Mouse (Mus musculus) ovary, postnatal 10 days (tissue): ENCODE data around the gene Slc39a3.
"Not testable (repeated sequence)": the region's sequence is repeated elsewhere in the genome, so short reads cannot be mapped to it uniquely, and the experiment has no call there.

Experiments
- DNase-seq: peaks from one replicate; pipeline ENCODE4 v3.0.0; 2022; ENCODE audit warnings: low spot score

The Slc39a3 gene

GRCm38 (mm10) chr10:81036988-81037580 lies at the start of gene Slc39a3:
Slc39a3 (minus strand) TSS chr10:81037426.
- DNase-seq = peak; percentile 99

- DNase-seq = no peak
These were observed 49.8 kb upstream of the Slc39a3 start for GRCm38 (mm10) chr10:81087021-81087420.

GRCm38 (mm10) chr10:81082168-81082960 lies 45.1 kb upstream of the Slc39a3 start:
- peak; percentile 40 for DNase-seq

- DNase-seq = no peak
These were observed 42.9 kb upstream of the Slc39a3 start for GRCm38 (mm10) chr10:81080008-81080655.

GRCm38 (mm10) chr10:81077916-81078315 lies 40.7 kb upstream of the Slc39a3 start:
- DNase-seq = no peak

GRCm38 (mm10) chr10:81076356-81076755 lies 39.1 kb upstream of the Slc39a3 start:
- no peak for DNase-seq

- DNase-seq = no peak
These were observed 38.5 kb upstream of the Slc39a3 start for GRCm38 (mm10) chr10:81075734-81076133.

- no peak for DNase-seq
These were observed 36.2 kb upstream of the Slc39a3 start for GRCm38 (mm10) chr10:81073464-81073863.

- no peak for DNase-seq
These were observed 35.1 kb upstream of the Slc39a3 start for GRCm38 (mm10) chr10:81072290-81072689.

GRCm38 (mm10) chr10:81069836-81070235 lies 32.6 kb upstream of the Slc39a3 start, which contains the start of gene Thop1:
Thop1 (plus strand) TSS chr10:81070035.
- peak; percentile 85 for DNase-seq

GRCm38 (mm10) chr10:81068706-81069105 lies 31.5 kb upstream of the Slc39a3 start:
- no peak for DNase-seq

- not testable (repeated sequence) for DNase-seq
These were observed 27.3 kb upstream of the Slc39a3 start for GRCm38 (mm10) chr10:81064519-81064918.

- no peak for DNase-seq
These were observed 25.5 kb upstream of the Slc39a3 start for GRCm38 (mm10) chr10:81062710-81063109.

- peak; percentile 96 for DNase-seq
These were observed 22.6 kb upstream of the Slc39a3 start, which contains the start of gene Sgta for GRCm38 (mm10) chr10:81059603-81060543. Sgta (minus strand) TSS chr10:81060181.

- no peak for DNase-seq
These were observed 21.7 kb upstream of the Slc39a3 start for GRCm38 (mm10) chr10:81058896-81059295.

GRCm38 (mm10) chr10:81057406-81058130 lies 20.3 kb upstream of the Slc39a3 start:
- no peak for DNase-seq

- not testable (repeated sequence) for DNase-seq
These were observed 18.6 kb upstream of the Slc39a3 start for GRCm38 (mm10) chr10:81055802-81056340.

- DNase-seq = no peak
These were observed 17.9 kb upstream of the Slc39a3 start for GRCm38 (mm10) chr10:81055169-81055568.

- DNase-seq = no peak
These were observed 15.4 kb upstream of the Slc39a3 start for GRCm38 (mm10) chr10:81052577-81052976.

- no peak for DNase-seq
These were observed 13.9 kb upstream of the Slc39a3 start for GRCm38 (mm10) chr10:81051133-81051532.

- no peak for DNase-seq
These were observed 13.4 kb upstream of the Slc39a3 start for GRCm38 (mm10) chr10:81050645-81051044.
